Mouse (Mus musculus) testis, adult 2 months (tissue): ENCODE results near the gene Ldlrad3. TPM values are rescaled to one million over a fixed set of nuclear protein-coding genes. Genes with fewer than 3 reads are reported as not detected.
A peak's percentile ranks its signal among the peaks of the same experiment; 100 is the strongest.

ENCODE experiments used
- H3K27ac ChIP-seq: fragments of 200-500 bp; 2 replicates; pipeline ENCODE4 v1.5.1; 2012; ENCODE audit warnings: low read depth, low read length; ENCODE audit not compliant: control insufficient read depth, insufficient read depth
- H3K27me3 ChIP-seq: fragments of 200-500 bp; 2 replicates; pipeline ENCODE4 v1.6.1; 2012; ENCODE audit warnings: mild to moderate bottlenecking, low read length, moderate library complexity; ENCODE audit not compliant: control insufficient read depth, insufficient read depth
- H3K36me3 ChIP-seq: fragments of 200-500 bp; 2 replicates; pipeline ENCODE4 v1.6.1; 2012; ENCODE audit warnings: mild to moderate bottlenecking, low read length; ENCODE audit not compliant: control insufficient read depth, insufficient read depth
- H3K4me1 ChIP-seq: fragments of 200-500 bp; 2 replicates; pipeline ENCODE4 v1.6.1; 2012; ENCODE audit warnings: low read length; ENCODE audit not compliant: control insufficient read depth, insufficient read depth
- H3K4me3 ChIP-seq: fragments of 200-500 bp; 2 replicates; pipeline ENCODE4 v1.5.1; 2012; ENCODE audit warnings: low read depth, mild to moderate bottlenecking, low read length, moderate library complexity, mixed read lengths; ENCODE audit not compliant: control insufficient read depth
- CTCF ChIP-seq: fragments of 200-500 bp; IDR thresholded peaks from 2 replicates; pipeline ENCODE4 v1.5.1; 2012; ENCODE audit warnings: low read depth, mild to moderate bottlenecking, inconsistent platforms, low read length, moderate library complexity; ENCODE audit not compliant: control insufficient read depth, insufficient read depth, insufficient replicate concordance
- POLR2A ChIP-seq: fragments of 200-500 bp; IDR thresholded peaks from 2 replicates; pipeline ENCODE4 v1.6.1; 2012; ENCODE audit warnings: low read depth, mild to moderate bottlenecking, inconsistent platforms, low read length, moderate library complexity; ENCODE audit not compliant: control insufficient read depth
- polyA plus RNA-seq: library from polyadenylated mRNA; depleted of rRNA; stranded (reverse); fragments of >200 nt; gene quantifications from 2 replicates; pipeline ENCODE4 v1.2.3, GENCODE M21; 2012

The Ldlrad3 gene
- polyA plus RNA-seq, 1 experiment, result 1.8 TPM

DNA sequence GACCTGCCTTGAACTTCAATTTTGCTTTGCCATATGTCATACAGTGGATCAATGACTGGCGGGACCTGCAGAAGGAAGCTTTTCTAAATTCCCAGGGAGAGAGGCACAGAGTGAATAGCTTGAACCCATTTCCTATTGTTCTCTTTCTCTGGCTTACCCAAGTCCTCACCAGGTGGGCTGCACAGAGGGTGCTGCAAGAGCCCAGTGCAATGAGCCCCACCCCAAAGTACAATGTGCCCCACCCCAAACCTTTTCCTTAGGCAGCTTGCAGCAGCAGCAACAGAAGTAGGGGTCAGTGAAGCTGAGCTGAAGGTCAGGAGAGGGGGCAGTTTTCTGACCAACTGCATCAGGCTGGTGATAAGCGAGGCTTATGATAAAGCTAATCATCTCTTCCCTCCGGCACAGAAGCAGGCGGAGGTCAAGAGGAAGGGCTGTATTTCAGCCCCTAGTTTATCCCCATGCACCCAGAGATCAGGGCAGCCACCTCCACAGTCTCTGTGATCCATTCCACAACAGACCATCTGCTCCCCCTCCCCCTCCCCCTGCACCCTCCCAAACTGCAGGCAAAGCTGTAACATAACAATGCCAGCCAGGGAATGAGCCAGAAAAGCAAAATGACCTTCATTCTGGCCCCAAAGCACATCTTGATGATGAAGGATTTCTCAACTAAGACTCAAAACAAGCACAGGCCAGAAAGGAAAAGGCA lies 64.6 kb downstream of the Ldlrad3 start:
- TF ChIP-seq CTCF, result no peak
- TF ChIP-seq POLR2A, result no peak
- Histone ChIP-seq H3K36me3 (no peaks in the 10 kb centered on the region), H3K4me3 (no peak overlapping the region), H3K27me3 (no peaks in the 10 kb centered on the region), H3K27ac (no peak overlapping the region), H3K4me1 (no peaks in the 10 kb centered on the region; the same call in 1 of the 2 replicates)

DNA sequence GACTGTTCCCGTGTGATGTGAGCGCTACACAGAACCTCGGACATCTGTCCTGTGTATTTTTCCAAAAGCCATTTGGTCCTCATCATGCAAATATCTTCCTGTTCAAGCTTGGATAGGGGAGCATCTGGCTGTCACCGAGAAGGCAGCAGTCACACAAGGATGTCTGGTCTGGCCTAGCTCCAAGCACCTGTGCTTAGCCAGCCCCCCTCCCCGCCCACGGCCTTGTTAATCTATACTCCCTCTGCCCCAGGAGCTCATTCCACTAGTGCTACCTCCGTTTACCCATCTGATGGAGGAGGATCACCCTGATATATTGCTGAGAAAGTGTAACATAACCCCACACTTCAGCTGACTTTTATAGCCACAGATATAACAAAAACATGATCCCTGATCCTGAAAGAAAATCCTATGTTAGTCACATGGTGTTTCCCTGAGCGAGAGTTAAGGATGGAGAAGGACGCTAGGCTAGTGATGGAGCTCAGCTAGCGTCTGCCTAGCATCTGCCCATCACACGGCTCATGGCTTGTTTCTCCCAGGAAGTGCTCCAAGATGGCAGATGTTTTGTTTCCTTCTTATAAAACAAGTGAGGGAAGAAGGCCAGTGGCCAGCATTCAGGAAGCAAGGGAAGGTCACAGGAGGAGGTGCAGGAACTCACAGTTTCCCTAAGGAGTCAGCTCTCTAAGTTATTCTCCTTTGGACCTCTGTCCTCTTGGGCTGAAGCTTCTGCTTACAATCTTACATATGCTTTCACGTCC lies 66.3 kb downstream of the Ldlrad3 start:
- Histone ChIP-seq H3K36me3 (no peaks in the 10 kb centered on the region), H3K4me3 (no peak overlapping the region), H3K27ac (no peak overlapping the region), H3K4me1 (no peaks in the 10 kb centered on the region; the same call in 1 of the 2 replicates), H3K27me3 (no peaks in the 10 kb centered on the region)
- no peak for TF ChIP-seq POLR2A
- TF ChIP-seq CTCF, result no peak

DNA sequence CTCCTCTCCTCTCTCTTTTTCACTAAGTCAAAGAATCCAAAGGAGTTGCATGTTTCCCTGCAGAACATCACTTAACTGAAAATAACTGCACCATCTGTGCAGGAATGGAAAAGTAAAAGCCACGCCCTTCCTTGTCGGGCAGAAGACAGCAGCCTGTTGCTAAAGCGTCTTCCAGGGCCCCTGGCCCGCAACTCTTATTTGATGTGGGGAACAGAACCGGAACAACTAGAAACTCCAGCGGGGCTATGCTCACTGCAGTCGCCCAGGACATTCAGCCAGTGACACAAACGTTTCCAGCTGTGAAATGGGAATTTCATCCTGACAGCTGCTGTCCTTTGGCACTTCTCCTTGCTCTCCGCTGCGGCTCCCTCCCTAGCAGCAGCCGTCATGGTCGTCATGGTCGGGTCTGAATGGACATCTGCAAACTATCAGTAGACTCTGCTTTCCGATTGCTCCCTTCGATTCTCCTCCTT lies 67.2 kb downstream of the Ldlrad3 start:
- H3K4me1 ChIP-seq, result no peaks in the 10 kb centered on the region; the same call in 1 of the 2 replicates
- TF ChIP-seq POLR2A (no peak), CTCF (no peak)
- H3K4me3 ChIP-seq, result no peak overlapping the region
- H3K36me3 ChIP-seq, result no peaks in the 10 kb centered on the region
- no peaks in the 10 kb centered on the region for H3K27me3 ChIP-seq
- no peak overlapping the region for H3K27ac ChIP-seq

DNA sequence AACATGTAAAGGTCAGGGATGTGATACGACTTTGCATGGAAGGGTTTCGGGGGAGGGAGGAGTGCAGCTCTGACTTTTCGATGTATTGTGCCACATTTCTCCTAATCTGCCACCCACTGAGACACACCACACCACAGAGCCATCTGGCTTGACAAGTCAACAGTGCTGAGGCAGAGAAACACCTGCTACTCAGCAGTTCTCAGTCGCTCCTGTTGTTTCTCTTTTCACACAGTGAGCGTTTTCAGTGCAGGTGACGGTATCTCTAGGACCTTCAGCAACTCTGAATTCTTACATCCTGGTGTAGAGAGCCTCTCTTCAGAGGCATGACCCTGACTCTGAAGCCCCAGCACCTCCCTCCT lies 68.8 kb downstream of the Ldlrad3 start:
- H3K36me3 ChIP-seq, result no peaks in the 10 kb centered on the region
- H3K27ac ChIP-seq, result no peak overlapping the region
- no peaks in the 10 kb centered on the region for H3K27me3 ChIP-seq
- H3K4me3 ChIP-seq, result peak overlapping the region; percentile 31
- no peaks in the 10 kb centered on the region; the same call in 1 of the 2 replicates for H3K4me1 ChIP-seq
- TF ChIP-seq CTCF, result no peak
- no peak for TF ChIP-seq POLR2A

- Histone ChIP-seq H3K27ac (no peak overlapping the region), H3K4me3 (peak overlapping the region; percentile 31), H3K36me3 (no peaks in the 10 kb centered on the region), H3K4me1 (no peaks in the 10 kb centered on the region; the same call in 1 of the 2 replicates), H3K27me3 (no peaks in the 10 kb centered on the region)
- TF ChIP-seq POLR2A, result no peak
Measured at GRCm38 (mm10) chr2:102116521-102117401, 69.4 kb downstream of the Ldlrad3 start.

GRCm38 (mm10) chr2:102113801-102114200 lies 72.4 kb downstream of the Ldlrad3 start:
- no peak overlapping the region for H3K4me3 ChIP-seq
- H3K27me3 ChIP-seq, result no peaks in the 10 kb centered on the region
- TF ChIP-seq POLR2A, result no peak
- no peak for TF ChIP-seq CTCF
- no peak overlapping the region for H3K27ac ChIP-seq
- H3K4me1 ChIP-seq, result no peaks in the 10 kb centered on the region; the same call in 1 of the 2 replicates
- no peaks in the 10 kb centered on the region for H3K36me3 ChIP-seq

- TF ChIP-seq POLR2A, result no peak
- TF ChIP-seq CTCF, result no peak
Measured at GRCm38 (mm10) chr2:102113323-102113722, 72.9 kb downstream of the Ldlrad3 start.

More at GRCm38 (mm10) chr2:102113323-102113722, 72.9 kb downstream of the Ldlrad3 start:
- H3K36me3 ChIP-seq, result no peaks in the 10 kb centered on the region
- H3K4me3 ChIP-seq, result no peak overlapping the region
- H3K27me3 ChIP-seq, result no peaks in the 10 kb centered on the region
- H3K4me1 ChIP-seq, result no peaks in the 10 kb centered on the region; the same call in 1 of the 2 replicates
- no peak overlapping the region for H3K27ac ChIP-seq
